Mouse (Mus musculus) liver, embryonic 14.5 days (tissue): ENCODE measurements at regions not wholly inside any gene's neighbourhood (a gene's known extent, or its start where the extent isn't known, plus 50 kb on each side); places are given as distances from the start of the nearest gene placed in this dataset.

Experiments
- CTCF ChIP-seq: IDR thresholded peaks from 2 replicates; pipeline ENCODE4 v1.5.1; 2016; ENCODE audit warnings: antibody characterized with exemption, low read depth, control low read depth
- EP300 ChIP-seq: IDR thresholded peaks from 2 replicates; pipeline ENCODE4 v1.6.1; 2016; ENCODE audit warnings: antibody characterized with exemption, low read depth

- TF ChIP-seq CTCF (no peak), EP300 (no peak)
Measured at GRCm38 (mm10) chr1:145139267-145139651, 364.0 kb upstream of the Rgs18 start.
